Mouse (Mus musculus): Measurements from ENCODE around the gene Nags. TPM values are rescaled to one million over a fixed set of nuclear protein-coding genes. Genes with fewer than 3 reads are reported as not detected.

The Nags gene
- 0.04 and 0.08 TPM in 2 replicates for polyA plus RNA-seq (2012; rRNA removed)

GRCm38 (mm10) chr11:102145471-102146001 is at the start of gene Nags:
Gene Nags, plus strand, starts transcription at chr11:102145513.
- H3K4me3 ChIP-seq (ENCODE audit: insufficient read depth, low read length) = no peak within 1 kb of the TSS
- H3K27ac ChIP-seq (ENCODE audit: insufficient read depth, low read length) = no peak within 1 kb of the TSS
- no peaks in the 10 kb centered on the region for H3K4me1 ChIP-seq (ENCODE audit: control insufficient read depth, insufficient read depth, low read length)
- TF ChIP-seq POLR2A (IDR thresholded peaks at IDR 0.05; ENCODE audit: extremely low read depth, insufficient read depth, low read length) (no peak), CTCF (IDR thresholded peaks at IDR 0.05; ENCODE audit: extremely low read depth, insufficient read depth, low read length) (no peak)

GRCm38 (mm10) chr11:102095676-102096075 is 49.6 kb upstream of the Nags start:
- H3K4me1 ChIP-seq (ENCODE audit: control insufficient read depth, insufficient read depth, low read length) = no peaks in the 10 kb centered on the region
- no peak overlapping the region for H3K4me3 ChIP-seq (ENCODE audit: insufficient read depth, low read length)
- H3K27ac ChIP-seq (ENCODE audit: insufficient read depth, low read length) = no peak overlapping the region
- TF ChIP-seq POLR2A (IDR thresholded peaks at IDR 0.05; ENCODE audit: extremely low read depth, insufficient read depth, low read length) = no peak
- no peak for TF ChIP-seq CTCF (IDR thresholded peaks at IDR 0.05; ENCODE audit: extremely low read depth, insufficient read depth, low read length)

GRCm38 (mm10) chr11:102096446-102096845 is 48.9 kb upstream of the Nags start:
- Histone ChIP-seq H3K4me1 (ENCODE audit: control insufficient read depth, insufficient read depth, low read length) (no peaks in the 10 kb centered on the region), H3K27ac (ENCODE audit: insufficient read depth, low read length) (no peak overlapping the region), H3K4me3 (ENCODE audit: insufficient read depth, low read length) (peak overlapping the region; percentile 55; the same call in 1 of the 2 replicates)
- TF ChIP-seq POLR2A (IDR thresholded peaks at IDR 0.05; ENCODE audit: extremely low read depth, insufficient read depth, low read length) (no peak), CTCF (IDR thresholded peaks at IDR 0.05; ENCODE audit: extremely low read depth, insufficient read depth, low read length) (no peak)

GRCm38 (mm10) chr11:102096887-102097391 is 48.4 kb upstream of the Nags start:
- peak overlapping the region; percentile 55 for H3K4me3 ChIP-seq (ENCODE audit: insufficient read depth, low read length)
- no peaks in the 10 kb centered on the region for H3K4me1 ChIP-seq (ENCODE audit: control insufficient read depth, insufficient read depth, low read length)
- peak; percentile 44 for TF ChIP-seq CTCF (IDR thresholded peaks at IDR 0.05; ENCODE audit: extremely low read depth, insufficient read depth, low read length)
- no peak for TF ChIP-seq POLR2A (IDR thresholded peaks at IDR 0.05; ENCODE audit: extremely low read depth, insufficient read depth, low read length)
- no peak overlapping the region for H3K27ac ChIP-seq (ENCODE audit: insufficient read depth, low read length)

- TF ChIP-seq CTCF (IDR thresholded peaks at IDR 0.05; ENCODE audit: extremely low read depth, insufficient read depth, low read length) (no peak), POLR2A (IDR thresholded peaks at IDR 0.05; ENCODE audit: extremely low read depth, insufficient read depth, low read length) (no peak)
- Histone ChIP-seq H3K4me1 (ENCODE audit: control insufficient read depth, insufficient read depth, low read length) (no peaks in the 10 kb centered on the region), H3K4me3 (ENCODE audit: insufficient read depth, low read length) (no peak within 1 kb of the TSS), H3K27ac (ENCODE audit: insufficient read depth, low read length) (no peak within 1 kb of the TSS)
These were observed 44.1 kb upstream of the Nags start, which contains the start of gene Ppy for GRCm38 (mm10) chr11:102101219-102101618. Gene Ppy, minus strand, starts transcription at chr11:102101319.

- no peak overlapping the region for H3K27ac ChIP-seq (ENCODE audit: insufficient read depth, low read length)
- TF ChIP-seq CTCF (IDR thresholded peaks at IDR 0.05; ENCODE audit: extremely low read depth, insufficient read depth, low read length) (peak; percentile 48), POLR2A (IDR thresholded peaks at IDR 0.05; ENCODE audit: extremely low read depth, insufficient read depth, low read length) (no peak)
- no peak overlapping the region for H3K4me3 ChIP-seq (ENCODE audit: insufficient read depth, low read length)
- no peaks in the 10 kb centered on the region for H3K4me1 ChIP-seq (ENCODE audit: control insufficient read depth, insufficient read depth, low read length)
These were observed 42.6 kb upstream of the Nags start for GRCm38 (mm10) chr11:102102485-102103258.

- no peak overlapping the region for H3K27ac ChIP-seq (ENCODE audit: insufficient read depth, low read length)
- no peak overlapping the region for H3K4me3 ChIP-seq (ENCODE audit: insufficient read depth, low read length)
- TF ChIP-seq CTCF (IDR thresholded peaks at IDR 0.05; ENCODE audit: extremely low read depth, insufficient read depth, low read length) = no peak
- no peak for TF ChIP-seq POLR2A (IDR thresholded peaks at IDR 0.05; ENCODE audit: extremely low read depth, insufficient read depth, low read length)
- no peaks in the 10 kb centered on the region for H3K4me1 ChIP-seq (ENCODE audit: control insufficient read depth, insufficient read depth, low read length)
These were observed 38.4 kb upstream of the Nags start for GRCm38 (mm10) chr11:102106911-102107310.

GRCm38 (mm10) chr11:102107732-102108131 is 37.6 kb upstream of the Nags start, which contains the start of gene Pyy:
Gene Pyy, minus strand, starts transcription at chr11:102107832.
- Histone ChIP-seq H3K4me1 (ENCODE audit: control insufficient read depth, insufficient read depth, low read length) (no peaks in the 10 kb centered on the region), H3K27ac (ENCODE audit: insufficient read depth, low read length) (no peak within 1 kb of the TSS), H3K4me3 (ENCODE audit: insufficient read depth, low read length) (no peak within 1 kb of the TSS)
- TF ChIP-seq POLR2A (IDR thresholded peaks at IDR 0.05; ENCODE audit: extremely low read depth, insufficient read depth, low read length) (no peak), CTCF (IDR thresholded peaks at IDR 0.05; ENCODE audit: extremely low read depth, insufficient read depth, low read length) (no peak)

- Histone ChIP-seq H3K27ac (ENCODE audit: insufficient read depth, low read length) (no peak overlapping the region), H3K4me1 (ENCODE audit: control insufficient read depth, insufficient read depth, low read length) (no peaks in the 10 kb centered on the region), H3K4me3 (ENCODE audit: insufficient read depth, low read length) (no peak overlapping the region)
- TF ChIP-seq CTCF (IDR thresholded peaks at IDR 0.05; ENCODE audit: extremely low read depth, insufficient read depth, low read length) (no peak), POLR2A (IDR thresholded peaks at IDR 0.05; ENCODE audit: extremely low read depth, insufficient read depth, low read length) (no peak)
These were observed 33.7 kb upstream of the Nags start for GRCm38 (mm10) chr11:102111576-102111975.

Measured in cortical plate, adult 2 months (tissue).